Mouse (Mus musculus): ENCODE measurements around the gene Vamp2. TPM values are rescaled to one million over a fixed set of nuclear protein-coding genes. Genes with fewer than 3 reads are reported as not detected.

The Vamp2 gene
- polyA plus RNA-seq, 1 experiment from 2014 or later: 355 TPM

DNA sequence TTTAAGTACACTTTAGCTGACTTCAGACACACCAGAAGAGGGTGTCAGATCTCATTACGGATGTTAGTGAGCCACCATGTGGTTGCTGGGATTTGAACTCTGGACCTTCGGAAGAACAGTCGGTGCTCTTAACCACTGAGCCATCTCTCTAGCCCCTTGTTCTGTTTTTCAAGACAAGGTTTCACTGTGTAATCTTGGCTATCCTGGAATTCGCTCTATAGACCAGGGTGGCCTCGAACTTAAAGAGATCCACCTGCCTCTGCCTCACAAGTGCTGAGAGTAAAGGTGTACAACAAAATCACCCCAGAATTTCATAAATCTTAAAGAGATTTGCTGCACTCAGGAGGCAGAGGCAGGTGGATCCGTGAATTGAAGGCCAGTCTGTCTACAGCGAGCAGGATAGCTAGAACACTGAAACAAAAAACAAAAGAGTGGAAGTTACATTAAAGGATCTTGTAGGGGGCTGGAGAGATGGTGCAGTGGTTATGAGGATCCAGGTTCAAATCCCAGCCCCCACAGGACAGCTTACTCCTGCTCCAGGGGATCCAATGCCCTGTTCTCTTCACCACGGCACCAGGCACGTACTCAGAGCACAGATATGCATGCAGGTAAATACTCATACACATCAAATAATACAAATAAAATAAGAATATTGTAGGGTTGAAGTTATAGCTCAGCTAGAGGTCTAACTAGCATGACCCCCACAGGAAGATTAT, 12.4 kb upstream of the Vamp2 start:
- 50% methylated on average over 9 of the region's 9 CpGs for WGBS
- peaks cover 39% of the 10 kb centered on the region for H3K4me1 ChIP-seq
- ATAC-seq (ENCODE audit: low FRiP score): no peak

GRCm38 (mm10) chr11:69076572-69076971, 11.7 kb upstream of the Vamp2 start:
- H3K27me3 ChIP-seq (replicated peaks): no peaks in the 10 kb centered on the region
- no peak overlapping the region for H3K4me2 ChIP-seq
- no peaks in the 10 kb centered on the region for H3K9me3 ChIP-seq (replicated peaks)
- H3K9ac ChIP-seq (replicated peaks): no peak overlapping the region
- no peak for ATAC-seq (ENCODE audit: low FRiP score)
- H3K27ac ChIP-seq (replicated peaks): no peak overlapping the region
- H3K4me3 ChIP-seq (replicated peaks): no peak overlapping the region
- WGBS: 66% methylated on average over 5 of the region's 5 CpGs
- H3K36me3 ChIP-seq: no peaks in the 10 kb centered on the region
- peaks cover 32% of the 10 kb centered on the region for H3K4me1 ChIP-seq

More for the DNA sequence above, 12.4 kb upstream of the Vamp2 start:
- H3K27me3 ChIP-seq (replicated peaks): no peaks in the 10 kb centered on the region
- H3K36me3 ChIP-seq: no peaks in the 10 kb centered on the region
- H3K9ac ChIP-seq (replicated peaks): no peak overlapping the region
- H3K4me3 ChIP-seq (replicated peaks): no peak overlapping the region
- no peak overlapping the region for H3K4me2 ChIP-seq
- no peaks in the 10 kb centered on the region for H3K9me3 ChIP-seq (replicated peaks)
- H3K27ac ChIP-seq (replicated peaks): no peak overlapping the region

DNA sequence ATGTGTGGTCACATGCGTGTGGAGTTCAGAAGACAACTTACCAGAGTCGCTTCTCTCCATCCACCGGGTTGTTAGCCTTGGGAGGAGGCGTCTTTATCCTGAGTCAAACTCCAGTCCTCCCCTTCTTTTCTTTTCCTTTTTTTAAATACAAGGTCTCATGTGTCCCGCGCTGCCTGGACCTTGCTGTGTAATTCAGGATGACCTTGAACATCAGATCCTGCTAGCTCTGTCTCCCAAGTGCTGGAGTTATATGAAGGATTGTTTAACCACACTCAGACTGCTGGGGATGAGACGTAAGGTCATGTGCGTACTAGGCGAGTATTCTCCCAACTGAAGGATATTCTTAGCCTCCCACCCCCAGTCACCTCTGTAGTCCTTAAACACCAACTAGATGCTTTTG, 11.0 kb upstream of the Vamp2 start:
- no peak overlapping the region for H3K27ac ChIP-seq (replicated peaks)
- H3K9ac ChIP-seq (replicated peaks): no peak overlapping the region
- H3K36me3 ChIP-seq: no peaks in the 10 kb centered on the region
- no peaks in the 10 kb centered on the region for H3K9me3 ChIP-seq (replicated peaks)
- H3K4me3 ChIP-seq (replicated peaks): no peak overlapping the region
- H3K4me2 ChIP-seq: no peak overlapping the region
- ATAC-seq (ENCODE audit: low FRiP score): no peak
- no peaks in the 10 kb centered on the region for H3K27me3 ChIP-seq (replicated peaks)
- WGBS: 82% methylated on average over 9 of the region's 9 CpGs
- peaks cover 25% of the 10 kb centered on the region for H3K4me1 ChIP-seq

DNA sequence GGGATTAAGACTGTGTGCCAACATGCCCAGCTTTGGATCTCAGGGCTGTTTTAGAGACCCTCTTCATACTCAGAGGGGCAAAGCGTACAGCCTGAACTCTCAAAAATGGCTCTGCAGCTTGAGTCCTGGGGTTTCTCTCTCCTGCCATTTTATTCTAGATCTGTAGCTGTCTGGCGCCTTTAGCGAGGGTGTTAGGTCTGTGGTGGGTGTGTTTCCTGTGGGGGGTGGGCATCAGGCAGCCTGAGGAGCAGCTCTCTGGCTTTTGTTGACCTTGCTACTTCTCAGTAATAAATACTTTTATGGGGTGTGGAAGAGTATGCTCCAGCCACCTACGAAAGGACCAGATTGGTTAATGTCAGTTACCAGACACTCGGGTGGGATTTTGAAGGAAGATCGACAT, 10.2 kb upstream of the Vamp2 start:
- no peaks in the 10 kb centered on the region for H3K36me3 ChIP-seq
- 81% methylated on average over 6 of the region's 6 CpGs for WGBS
- no peaks in the 10 kb centered on the region for H3K9me3 ChIP-seq (replicated peaks)
- no peak for ATAC-seq (ENCODE audit: low FRiP score)
- H3K4me2 ChIP-seq: no peak overlapping the region
- H3K27ac ChIP-seq (replicated peaks): no peak overlapping the region
- H3K4me1 ChIP-seq: peaks cover 20% of the 10 kb centered on the region
- H3K27me3 ChIP-seq (replicated peaks): no peaks in the 10 kb centered on the region
- no peak overlapping the region for H3K4me3 ChIP-seq (replicated peaks)
- H3K9ac ChIP-seq (replicated peaks): no peak overlapping the region

DNA sequence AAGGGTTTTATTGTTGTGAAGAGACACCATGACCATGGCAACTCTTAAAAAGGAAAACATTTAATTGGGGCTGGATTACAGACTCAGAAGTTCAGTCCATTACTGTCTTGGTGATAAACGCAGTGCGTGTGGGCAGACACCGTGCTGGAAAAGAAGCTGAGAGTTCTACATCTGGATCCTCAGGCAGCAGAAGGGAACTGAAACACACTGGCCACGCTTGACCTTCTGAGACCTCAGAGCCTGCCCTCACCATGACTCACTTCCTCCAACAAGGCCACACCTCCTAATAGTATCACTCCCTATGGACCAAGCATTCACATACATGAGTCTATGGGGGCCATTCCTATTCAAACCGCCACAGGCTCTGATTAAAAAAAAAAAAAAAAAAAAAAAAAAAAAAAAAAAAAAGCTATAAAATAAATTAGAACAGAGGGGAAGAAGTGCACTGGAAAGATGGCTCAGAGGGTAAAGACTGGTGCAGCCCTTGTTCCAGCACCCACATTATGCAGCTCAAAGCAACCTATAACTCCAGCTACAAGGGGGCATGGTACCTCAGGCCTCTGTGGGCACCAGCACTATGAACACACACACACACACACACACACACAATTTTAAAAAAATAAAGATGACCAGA, 9.4 kb upstream of the Vamp2 start:
- Histone ChIP-seq H3K4me2 (no peak overlapping the region), H3K9ac (replicated peaks) (no peak overlapping the region), H3K4me3 (replicated peaks) (no peak overlapping the region), H3K27ac (replicated peaks) (0 out of 2 replicates have a peak overlapping the region, but pooled peaks have one; percentile 9), H3K9me3 (replicated peaks) (no peaks in the 10 kb centered on the region), H3K36me3 (no peaks in the 10 kb centered on the region), H3K4me1 (peaks cover 14% of the 10 kb centered on the region), H3K27me3 (replicated peaks) (no peaks in the 10 kb centered on the region)
- ATAC-seq (ENCODE audit: low FRiP score): no peak
- 70% methylated on average over 5 of the region's 5 CpGs for WGBS

GRCm38 (mm10) chr11:69080102-69080854, 8.0 kb upstream of the Vamp2 start:
- Histone ChIP-seq H3K9ac (replicated peaks) (no peak overlapping the region), H3K9me3 (replicated peaks) (no peaks in the 10 kb centered on the region), H3K27me3 (replicated peaks) (no peaks in the 10 kb centered on the region), H3K4me2 (no peak overlapping the region), H3K36me3 (no peaks in the 10 kb centered on the region), H3K4me1 (peaks cover 3% of the 10 kb centered on the region; the same call in 1 of the 2 replicates), H3K4me3 (replicated peaks) (no peak overlapping the region), H3K27ac (replicated peaks) (no peak overlapping the region)
- WGBS: 75% methylated on average over 15 of the region's 15 CpGs
- no peak for ATAC-seq (ENCODE audit: low FRiP score)

DNA sequence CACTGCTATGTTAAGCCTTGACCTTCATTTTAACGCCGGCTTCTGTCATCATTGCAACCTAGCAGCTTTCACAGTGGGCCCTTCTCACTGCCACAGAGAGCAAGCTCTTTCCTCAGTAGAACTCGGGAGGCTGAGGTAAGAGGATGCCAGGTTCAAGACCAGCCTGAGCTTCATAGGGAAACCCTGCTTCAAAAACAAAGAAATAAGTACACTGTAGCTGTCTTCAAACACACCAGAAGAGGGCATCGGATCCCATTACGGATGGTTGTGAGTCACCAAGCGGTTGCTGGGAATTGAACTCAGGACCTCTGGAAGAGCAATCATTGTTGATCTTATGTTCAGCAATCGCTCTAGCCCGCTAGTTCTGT, 7.5 kb upstream of the Vamp2 start:
- Histone ChIP-seq H3K27ac (replicated peaks) (no peak overlapping the region), H3K9ac (replicated peaks) (no peak overlapping the region), H3K27me3 (replicated peaks) (no peaks in the 10 kb centered on the region), H3K9me3 (replicated peaks) (no peaks in the 10 kb centered on the region), H3K36me3 (no peaks in the 10 kb centered on the region), H3K4me2 (no peak overlapping the region), H3K4me3 (replicated peaks) (no peak overlapping the region), H3K4me1 (peaks cover 3% of the 10 kb centered on the region; the same call in 1 of the 2 replicates)
- WGBS: 91% methylated on average over 8 of the region's 8 CpGs
- ATAC-seq (ENCODE audit: low FRiP score): no peak

- 84% methylated on average over 7 of the region's 7 CpGs for WGBS
- peaks cover 2% of the 10 kb centered on the region; the same call in 1 of the 2 replicates for H3K4me1 ChIP-seq
- no peak overlapping the region for H3K9ac ChIP-seq (replicated peaks)
- no peak for ATAC-seq (ENCODE audit: low FRiP score)
- H3K4me2 ChIP-seq: no peak overlapping the region
- H3K36me3 ChIP-seq: no peaks in the 10 kb centered on the region
- H3K27ac ChIP-seq (replicated peaks): no peak overlapping the region
- H3K4me3 ChIP-seq (replicated peaks): no peak overlapping the region
- no peaks in the 10 kb centered on the region for H3K9me3 ChIP-seq (replicated peaks)
- no peaks in the 10 kb centered on the region for H3K27me3 ChIP-seq (replicated peaks)
Observed at GRCm38 (mm10) chr11:69081613-69082012, 6.7 kb upstream of the Vamp2 start.

- no peak overlapping the region for H3K27ac ChIP-seq (replicated peaks)
- no peak overlapping the region for H3K4me2 ChIP-seq
- 66% methylated on average over 6 of the region's 6 CpGs for WGBS
- H3K27me3 ChIP-seq (replicated peaks): no peaks in the 10 kb centered on the region
- H3K4me3 ChIP-seq (replicated peaks): no peak overlapping the region
- peaks cover 27% of the 10 kb centered on the region for H3K4me1 ChIP-seq
- H3K9ac ChIP-seq (replicated peaks): no peak overlapping the region
- no peak for ATAC-seq (ENCODE audit: low FRiP score)
- peaks cover 8% of the 10 kb centered on the region; the same call in 1 of the 2 replicates for H3K36me3 ChIP-seq
- no peaks in the 10 kb centered on the region for H3K9me3 ChIP-seq (replicated peaks)
Observed at GRCm38 (mm10) chr11:69085608-69086007, 2.7 kb upstream of the Vamp2 start.

- 72% methylated on average over 6 of the region's 6 CpGs for WGBS
- ATAC-seq (ENCODE audit: low FRiP score): no peak
- H3K9ac ChIP-seq (replicated peaks): no peak overlapping the region
- no peaks in the 10 kb centered on the region for H3K9me3 ChIP-seq (replicated peaks)
- H3K36me3 ChIP-seq: peaks cover 16% of the 10 kb centered on the region; the same call in 1 of the 2 replicates
- no peaks in the 10 kb centered on the region for H3K27me3 ChIP-seq (replicated peaks)
- H3K4me1 ChIP-seq: peaks cover 35% of the 10 kb centered on the region
- no peak overlapping the region for H3K27ac ChIP-seq (replicated peaks)
- no peak overlapping the region for H3K4me3 ChIP-seq (replicated peaks)
- no peak overlapping the region for H3K4me2 ChIP-seq
Observed at GRCm38 (mm10) chr11:69086390-69086789, 1.9 kb upstream of the Vamp2 start.

GRCm38 (mm10) chr11:69087082-69087481, 1.2 kb upstream of the Vamp2 start:
- H3K9ac ChIP-seq (replicated peaks): no peak overlapping the region; the same call in 1 of the 2 replicates
- peaks cover 42% of the 10 kb centered on the region for H3K4me1 ChIP-seq
- H3K9me3 ChIP-seq (replicated peaks): no peaks in the 10 kb centered on the region
- peaks cover 21% of the 10 kb centered on the region for H3K36me3 ChIP-seq
- no peak overlapping the region for H3K4me3 ChIP-seq (replicated peaks)
- no peak overlapping the region for H3K4me2 ChIP-seq
- H3K27ac ChIP-seq (replicated peaks): peak overlapping the region; percentile 95; the same call in 1 of the 2 replicates
- no peak for ATAC-seq (ENCODE audit: low FRiP score)
- H3K27me3 ChIP-seq (replicated peaks): no peaks in the 10 kb centered on the region
- 32% methylated on average over 4 of the region's 4 CpGs for WGBS

All from neural tube, embryonic 15.5 days (tissue).